Mouse (Mus musculus): ENCODE results near the gene Dnaaf3.
A peak's percentile ranks its signal among the peaks of the same experiment; 100 is the strongest.

Gene Dnaaf3

GRCm38 (mm10) chr7:4500892-4501471 lies 31.3 kb downstream of the Dnaaf3 start:
- peak; percentile 61 for DNase-seq (ENCODE audit: extremely low spot score, low spot score)

DNA sequence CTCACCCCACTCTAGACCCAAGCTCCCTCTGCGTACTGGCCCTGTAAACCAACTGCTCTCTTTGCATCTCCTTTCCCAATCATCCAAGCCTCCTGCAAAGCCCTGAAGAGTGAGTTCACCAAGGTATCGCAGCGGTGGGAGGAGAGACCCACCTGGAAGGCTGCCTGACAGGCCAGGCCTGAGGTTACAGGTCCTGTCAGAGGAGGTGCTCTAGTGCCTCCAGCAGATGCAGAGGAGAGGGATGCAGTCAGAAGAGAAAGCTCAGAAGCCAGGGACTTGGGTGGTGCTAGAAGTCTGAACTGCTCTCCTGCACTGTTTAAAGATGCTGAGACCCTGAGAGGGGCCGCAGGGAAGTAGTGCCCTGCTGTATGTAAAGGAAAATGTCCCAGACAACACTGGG lies 33.2 kb downstream of the Dnaaf3 start:
- no peak for DNase-seq (ENCODE audit: extremely low spot score, low spot score)

- peak; percentile 52 for DNase-seq (ENCODE audit: extremely low spot score, low spot score)
These were observed 34.0 kb downstream of the Dnaaf3 start for GRCm38 (mm10) chr7:4498251-4498650.

- no peak for DNase-seq (ENCODE audit: extremely low spot score, low spot score)
These were observed 34.9 kb downstream of the Dnaaf3 start for GRCm38 (mm10) chr7:4497271-4497903.

DNA sequence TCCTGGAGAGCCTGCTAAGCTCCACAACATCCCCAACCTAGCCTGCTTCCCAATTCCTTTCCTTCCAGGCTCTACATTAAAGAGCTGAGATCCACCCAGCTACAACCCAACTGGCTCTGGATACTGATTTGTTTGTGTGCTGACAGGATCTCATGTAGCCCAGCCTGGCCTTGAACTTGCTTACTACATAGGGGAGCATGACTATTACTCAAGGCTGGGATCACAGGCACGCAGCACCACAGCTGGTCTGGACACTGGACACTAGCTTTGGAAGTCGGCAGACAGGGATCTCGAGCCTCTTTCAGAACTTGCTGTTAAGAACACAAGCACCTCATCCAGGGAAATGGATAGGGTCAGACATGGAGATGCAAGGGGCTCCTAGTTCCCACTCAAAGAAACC lies 35.8 kb downstream of the Dnaaf3 start:
- DNase-seq (ENCODE audit: extremely low spot score, low spot score) = no peak

- no peak for DNase-seq (ENCODE audit: extremely low spot score, low spot score)
These were observed 38.3 kb downstream of the Dnaaf3 start for GRCm38 (mm10) chr7:4493991-4494390.

GRCm38 (mm10) chr7:4492284-4493224 lies 39.7 kb downstream of the Dnaaf3 start:
- no peak for DNase-seq (ENCODE audit: extremely low spot score, low spot score)

DNA sequence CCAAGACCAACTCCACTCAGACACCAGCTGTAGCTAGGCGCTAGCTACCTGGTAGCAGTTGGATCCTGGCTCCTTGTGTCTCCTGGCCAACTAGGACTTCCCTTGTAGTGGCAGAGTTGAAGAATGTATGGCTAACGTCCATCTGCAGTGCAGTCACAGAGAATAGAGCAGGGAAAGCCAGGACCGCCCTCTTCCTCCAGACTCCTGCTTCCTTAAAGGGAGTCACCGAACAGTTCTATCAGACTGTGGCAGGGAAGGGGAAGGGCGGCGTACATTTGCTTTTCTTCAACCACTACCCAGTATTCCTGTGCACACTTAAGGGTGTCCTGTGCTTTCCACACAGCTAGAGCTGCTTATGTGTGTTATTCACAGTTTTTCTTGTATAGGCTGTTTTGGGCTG lies 40.9 kb downstream of the Dnaaf3 start:
- no peak for DNase-seq (ENCODE audit: extremely low spot score, low spot score)

DNA sequence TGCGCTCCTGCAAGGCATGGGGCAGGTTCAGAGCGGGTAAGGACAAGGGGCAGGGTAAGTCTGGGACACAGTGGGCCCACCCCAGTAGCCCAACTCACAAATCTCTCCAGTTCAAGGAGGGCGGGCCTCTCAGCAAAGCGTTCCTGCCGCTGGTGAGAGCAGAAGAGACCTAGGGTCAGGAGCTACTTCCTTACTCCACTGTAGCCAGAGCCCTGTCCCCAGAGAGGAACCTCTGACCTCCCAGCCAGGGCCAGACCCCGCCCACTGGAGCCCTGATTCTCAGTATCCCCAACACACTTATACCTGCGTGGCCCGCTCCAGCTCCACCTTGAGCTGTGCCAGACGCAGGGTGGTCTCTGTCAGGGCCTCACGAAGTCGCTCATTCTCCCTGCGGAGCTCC lies 50.0 kb downstream of the Dnaaf3 start:
- no peak for DNase-seq (ENCODE audit: extremely low spot score, low spot score)

DNA sequence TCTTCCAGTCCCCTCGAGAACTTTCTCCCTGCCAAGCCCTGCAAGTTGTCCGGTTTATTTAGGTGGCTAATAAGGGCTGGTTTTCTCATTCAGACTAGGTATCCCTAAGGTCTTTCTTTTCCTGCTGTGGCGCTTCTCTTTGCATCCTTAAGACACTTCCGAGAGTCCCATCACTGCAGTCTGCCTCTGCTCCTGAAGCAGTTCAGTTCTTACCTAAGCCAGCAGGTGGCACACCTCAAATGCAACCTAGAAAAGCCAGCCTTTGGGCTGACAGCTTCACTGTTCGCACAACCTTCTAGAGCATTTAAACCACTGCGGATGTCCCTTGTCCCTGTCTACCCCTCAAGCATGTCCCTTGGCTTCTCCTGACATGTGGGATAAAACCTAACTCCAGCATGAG lies 52.6 kb downstream of the Dnaaf3 start:
- DNase-seq (ENCODE audit: extremely low spot score, low spot score) = peak; percentile 54

GRCm38 (mm10) chr7:4478796-4479291 lies 53.4 kb downstream of the Dnaaf3 start:
- DNase-seq (ENCODE audit: extremely low spot score, low spot score) = no peak

DNA sequence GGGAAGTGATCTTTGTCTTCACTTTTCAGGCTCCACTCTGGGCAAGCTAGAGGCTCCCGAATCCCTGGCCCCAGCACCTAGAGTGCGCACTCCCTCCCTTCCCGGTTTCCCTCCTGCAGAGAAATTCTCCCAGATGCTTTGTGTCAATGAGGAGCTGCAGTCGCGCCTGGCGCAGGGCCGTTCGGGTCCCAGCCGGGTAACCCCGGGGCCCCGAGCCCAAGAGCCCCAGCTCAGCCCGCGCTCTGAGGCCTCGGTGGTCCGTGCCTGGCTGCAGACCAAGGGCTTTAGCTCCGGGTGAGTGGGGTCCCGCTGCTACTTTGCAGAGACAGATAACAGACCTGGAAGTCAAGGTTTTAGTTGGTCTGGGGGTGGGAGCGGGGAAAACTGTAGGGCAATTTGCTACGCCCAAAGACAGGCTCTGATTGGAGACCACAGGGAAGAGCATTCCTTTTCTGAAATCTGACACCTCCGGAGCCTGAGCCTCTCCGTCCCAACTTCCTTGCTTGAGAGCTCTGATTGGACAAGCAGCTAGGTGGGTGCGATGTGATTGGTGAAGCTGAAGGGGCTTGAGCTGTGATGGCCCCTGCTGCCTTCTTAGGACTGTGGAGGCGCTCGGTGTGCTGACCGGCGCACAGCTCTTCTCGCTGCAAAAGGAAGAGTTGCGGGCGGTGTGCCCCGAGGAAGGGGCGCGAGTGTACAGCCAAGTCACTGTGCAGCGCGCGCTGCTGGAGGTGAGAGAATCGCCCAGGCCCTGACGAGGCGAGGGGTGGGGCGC lies 54.0 kb downstream of the Dnaaf3 start:
- peak; percentile 84 for DNase-seq (ENCODE audit: extremely low spot score, low spot score)

DNA sequence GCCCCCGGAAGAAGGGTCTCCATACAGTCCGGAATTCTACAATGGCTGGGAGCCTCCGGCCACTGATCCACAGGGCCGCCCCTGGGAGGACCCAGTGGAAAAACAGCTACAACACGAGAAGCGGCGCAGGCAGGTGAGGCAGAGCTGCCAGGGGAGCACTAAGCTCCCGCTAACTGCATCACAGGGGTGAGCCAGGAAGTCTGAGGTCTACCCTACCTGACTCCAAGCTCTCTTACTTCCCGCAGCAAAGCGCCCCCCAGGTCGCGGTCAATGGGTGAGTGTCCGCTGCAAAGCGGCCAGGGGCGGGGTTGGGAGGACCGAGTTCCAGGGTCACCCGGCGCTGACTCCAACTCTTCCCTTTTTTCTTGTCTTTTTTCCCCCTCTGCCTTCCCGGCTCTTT lies 58.3 kb downstream of the Dnaaf3 start:
- DNase-seq (ENCODE audit: extremely low spot score, low spot score) = no peak

Data from neural tube, embryonic 10.5 days (tissue).